Mouse (Mus musculus): ENCODE data around the gene Zmiz2.
"Not testable (repeated sequence)": the region's sequence is repeated elsewhere in the genome, so short reads cannot be mapped to it uniquely, and the experiment has no call there.

The Zmiz2 gene

GRCm38 (mm10) chr11:6388726-6389413 lies at the start of gene Zmiz2:
Gene Zmiz2, plus strand, starts transcription at chr11:6389074.
- peak; percentile 96 to 97 for DNase-seq

GRCm38 (mm10) chr11:6345956-6346355 lies 42.9 kb upstream of the Zmiz2 start:
- no peak for DNase-seq

GRCm38 (mm10) chr11:6346966-6347365 lies 41.9 kb upstream of the Zmiz2 start:
- no peak for DNase-seq

- no peak for DNase-seq
These were observed 40.1 kb upstream of the Zmiz2 start for GRCm38 (mm10) chr11:6348681-6349200.

GRCm38 (mm10) chr11:6349586-6349985 lies 39.3 kb upstream of the Zmiz2 start:
- DNase-seq = no peak

- no peak for DNase-seq
These were observed 33.8 kb upstream of the Zmiz2 start for GRCm38 (mm10) chr11:6355106-6355505.

GRCm38 (mm10) chr11:6364581-6365275 lies 24.1 kb upstream of the Zmiz2 start:
- no peak for DNase-seq

GRCm38 (mm10) chr11:6365885-6366284 lies 23.0 kb upstream of the Zmiz2 start:
- DNase-seq = peak; percentile 81 to 84

GRCm38 (mm10) chr11:6366434-6366833 lies 22.4 kb upstream of the Zmiz2 start:
- no peak for DNase-seq

- no peak for DNase-seq
These were observed 21.7 kb upstream of the Zmiz2 start for GRCm38 (mm10) chr11:6367156-6367555.

- DNase-seq = not testable (repeated sequence)
These were observed 20.9 kb upstream of the Zmiz2 start for GRCm38 (mm10) chr11:6367986-6368385.

GRCm38 (mm10) chr11:6371376-6372155 lies 17.3 kb upstream of the Zmiz2 start:
- no peak for DNase-seq

- no peak for DNase-seq
These were observed 16.1 kb upstream of the Zmiz2 start for GRCm38 (mm10) chr11:6372784-6373183.

- DNase-seq = no peak
These were observed 8.0 kb upstream of the Zmiz2 start for GRCm38 (mm10) chr11:6380916-6381315.

- no peak for DNase-seq
These were observed 648 bp upstream of the Zmiz2 start for GRCm38 (mm10) chr11:6388126-6388725.

GRCm38 (mm10) chr11:6389483-6389921 lies 628 bp downstream of the Zmiz2 start:
- peak in 1 of 2 experiments; percentile 47 for DNase-seq

- no peak for DNase-seq
These were observed 1.6 kb downstream of the Zmiz2 start for GRCm38 (mm10) chr11:6390376-6391053.

- DNase-seq = peak; percentile 82 to 86
These were observed 2.8 kb downstream of the Zmiz2 start for GRCm38 (mm10) chr11:6391516-6392276.

- DNase-seq = no peak
These were observed 4.0 kb downstream of the Zmiz2 start for GRCm38 (mm10) chr11:6392857-6393256.

- no peak for DNase-seq
These were observed 5.0 kb downstream of the Zmiz2 start for GRCm38 (mm10) chr11:6393866-6394265.

- no peak for DNase-seq
These were observed 6.7 kb downstream of the Zmiz2 start for GRCm38 (mm10) chr11:6395565-6395964.
